Mouse (Mus musculus) ES-E14 (cell line): ENCODE measurements at regions not wholly inside any gene's neighbourhood (a gene's known extent, or its start where the extent isn't known, plus 50 kb on each side); places are given as distances from the start of the nearest gene placed in this dataset.
"Not testable (repeated sequence)": the region's sequence is repeated elsewhere in the genome, so short reads cannot be mapped to it uniquely, and the experiment has no call there.

Source experiments
- MAFK ChIP-seq: IDR thresholded peaks from 2 replicates; pipeline ENCODE4 v1.6.1; 2014; ENCODE audit warnings: mild to moderate bottlenecking, low read depth, low read length, inconsistent platforms; ENCODE audit not compliant: insufficient read depth
- ZC3H11A ChIP-seq: IDR thresholded peaks from 2 replicates; pipeline ENCODE4 v1.6.1; 2012; ENCODE audit warnings: low read depth, mild to moderate bottlenecking, inconsistent platforms, low read length, borderline replicate concordance

- TF ChIP-seq MAFK, ZC3H11A: not testable (repeated sequence)
Observed at GRCm38 (mm10) chr1:23314863-23315262, 82.7 kb downstream of the Ogfrl1 start.
